Mouse (Mus musculus) left cerebral cortex, adult 8-10 months (tissue): ENCODE results near the gene Ogdh. TPM values are rescaled to one million over a fixed set of nuclear protein-coding genes. Genes with fewer than 3 reads are reported as not detected.
"Not testable (repeated sequence)": the region's sequence is repeated elsewhere in the genome, so short reads cannot be mapped to it uniquely, and the experiment has no call there.

Experiments used
- DNase-seq, 2 experiments: peaks; one replicate each; pipeline ENCODE4 v3.0.0; 2022; ENCODE audit warnings: low spot score in 2 of 2
- total RNA-seq, 4 experiments: library from RNA; stranded (reverse); gene quantifications; 2 replicates each; pipeline ENCODE4 v1.2.4; 2022

Ogdh gene
- total RNA-seq, 4 experiments from 2014 or later = 244 to 278 (median 257) TPM

DNA sequence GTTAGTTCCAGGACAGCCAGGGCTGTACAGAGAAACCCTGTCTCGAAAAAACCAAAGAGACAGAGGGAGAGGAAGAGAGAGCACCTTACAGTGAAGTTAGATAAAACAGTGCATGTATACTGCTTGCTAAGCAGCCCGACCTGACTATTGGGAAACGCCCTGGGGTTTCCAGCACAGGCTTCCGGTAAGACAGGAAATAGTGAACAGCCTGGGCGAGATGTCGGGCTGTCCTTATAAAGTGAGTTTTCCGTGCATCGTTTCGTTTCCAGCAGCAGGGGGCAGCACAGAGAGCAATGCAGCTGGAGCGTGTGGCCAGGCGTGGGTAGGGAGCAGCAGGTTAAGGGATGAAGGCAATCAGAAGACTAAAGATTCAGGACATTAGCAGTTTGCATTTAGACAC is 74.5 kb downstream of the Ogdh start:
- DNase-seq = peak in 1 of 2 experiments; percentile 21

DNA sequence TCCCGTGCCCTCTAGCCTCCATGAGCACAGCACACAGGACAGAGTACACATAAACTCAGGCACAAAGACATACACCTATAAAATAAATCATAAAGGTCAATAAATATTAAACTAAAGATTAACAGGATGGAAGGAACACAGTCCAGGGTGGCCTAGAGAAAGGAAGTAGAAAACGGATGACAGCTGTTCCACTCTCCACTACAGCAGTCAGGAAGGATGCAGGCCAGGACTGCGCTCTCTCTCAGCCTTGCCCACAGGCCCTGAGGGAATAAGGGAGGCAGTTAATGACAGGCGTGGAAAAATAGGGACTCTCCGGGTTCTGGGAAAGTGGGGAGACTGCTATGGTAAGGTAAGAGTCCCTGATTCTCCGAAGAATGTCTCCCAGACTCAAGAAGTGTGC is 75.0 kb downstream of the Ogdh start:
- no peak for DNase-seq

DNA sequence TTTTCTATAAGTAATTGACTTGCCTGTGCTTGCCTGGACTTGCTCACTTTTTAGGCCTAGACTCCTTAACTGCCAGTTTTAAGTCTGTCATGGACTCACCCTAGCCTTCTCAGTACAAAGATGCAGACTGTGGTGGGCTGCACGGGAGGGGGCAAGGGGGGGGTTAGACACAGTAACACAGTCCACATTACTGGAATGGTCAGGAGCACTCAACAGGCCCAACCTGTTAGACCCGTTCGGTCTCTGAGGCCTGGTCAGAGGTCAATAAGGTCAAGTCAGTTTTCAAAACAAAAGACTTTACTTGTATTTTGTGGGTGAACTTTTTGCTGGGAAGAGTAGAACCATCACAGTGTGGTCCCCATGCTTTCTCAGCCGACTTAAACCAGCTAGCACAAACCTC is 75.7 kb downstream of the Ogdh start:
- DNase-seq = no peak

DNA sequence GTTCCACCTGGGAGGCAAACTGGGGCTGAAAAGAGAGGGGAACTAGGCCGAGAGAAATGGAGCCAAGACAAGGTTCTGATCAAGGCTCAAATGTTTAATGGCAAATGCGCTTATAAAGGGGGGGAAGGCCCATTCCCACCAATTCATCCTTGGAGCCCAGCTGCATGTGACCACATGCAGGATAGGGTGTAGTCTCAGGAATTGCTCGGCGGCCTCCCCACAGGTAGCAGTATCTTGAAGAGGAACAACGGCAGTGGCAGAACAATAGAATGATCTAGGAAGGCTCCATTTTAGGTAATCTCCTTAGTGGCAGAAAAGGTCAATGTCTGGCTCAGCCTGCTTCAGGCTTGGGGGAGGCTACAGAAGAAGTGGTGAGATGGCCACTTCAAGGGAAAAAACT is 76.6 kb downstream of the Ogdh start:
- DNase-seq = not testable (repeated sequence)

DNA sequence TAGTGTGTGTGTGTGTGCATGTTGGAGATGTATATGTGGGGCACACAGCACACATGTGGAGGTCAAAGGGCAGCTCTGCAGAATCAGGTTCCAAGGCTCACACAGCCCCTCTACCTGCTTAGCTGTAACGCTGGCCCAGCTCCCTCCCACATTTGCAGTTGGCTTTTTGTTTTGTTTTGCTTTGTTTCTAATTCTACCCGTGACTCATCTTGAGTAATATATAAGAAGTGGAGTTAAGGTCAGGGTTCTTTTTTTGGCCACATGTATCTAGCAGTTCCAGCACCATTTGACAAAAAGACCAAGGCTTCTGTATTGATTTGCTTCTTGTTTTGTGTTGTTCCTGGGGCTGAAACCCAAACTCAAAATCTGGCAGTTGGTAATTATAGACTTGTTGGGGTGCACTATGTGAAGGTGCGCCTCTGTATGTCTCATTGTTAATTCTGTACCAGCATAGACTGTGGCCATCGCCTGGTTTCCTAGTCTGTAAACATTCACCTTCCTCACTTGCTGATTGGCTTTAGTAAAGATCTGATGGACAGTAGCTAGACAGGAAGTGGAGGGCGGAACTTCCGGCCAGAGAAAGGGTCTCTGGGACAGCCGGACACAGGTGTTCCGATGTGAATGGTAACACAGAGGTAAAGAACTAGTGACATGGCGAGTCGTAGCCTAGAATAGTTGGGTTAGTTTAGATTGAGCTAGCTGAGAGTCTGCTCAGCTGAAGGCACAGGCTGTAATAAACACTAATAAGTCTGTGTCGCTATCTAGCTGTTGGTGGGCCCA is 80.1 kb downstream of the Ogdh start:
- no peak for DNase-seq

DNA sequence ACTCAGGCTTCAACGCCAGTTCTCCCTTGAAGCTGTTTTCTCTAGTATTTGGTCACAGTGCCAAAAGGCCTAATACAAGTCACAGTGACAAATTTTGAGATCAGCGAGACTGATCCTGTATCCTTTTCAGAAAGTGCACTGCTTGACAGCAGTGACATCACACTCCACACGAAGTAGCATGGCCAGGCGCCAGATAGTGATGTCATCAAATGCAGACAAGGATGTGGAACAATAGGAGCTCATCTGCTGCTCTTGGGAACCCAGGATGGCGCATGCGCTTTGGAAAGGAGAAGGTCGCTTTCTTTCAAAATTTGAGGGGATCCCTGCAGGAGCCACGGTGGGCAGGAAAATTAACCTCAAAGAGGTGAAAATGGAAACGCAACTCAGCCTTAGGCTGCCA is 81.4 kb downstream of the Ogdh start:
- no peak for DNase-seq

DNA sequence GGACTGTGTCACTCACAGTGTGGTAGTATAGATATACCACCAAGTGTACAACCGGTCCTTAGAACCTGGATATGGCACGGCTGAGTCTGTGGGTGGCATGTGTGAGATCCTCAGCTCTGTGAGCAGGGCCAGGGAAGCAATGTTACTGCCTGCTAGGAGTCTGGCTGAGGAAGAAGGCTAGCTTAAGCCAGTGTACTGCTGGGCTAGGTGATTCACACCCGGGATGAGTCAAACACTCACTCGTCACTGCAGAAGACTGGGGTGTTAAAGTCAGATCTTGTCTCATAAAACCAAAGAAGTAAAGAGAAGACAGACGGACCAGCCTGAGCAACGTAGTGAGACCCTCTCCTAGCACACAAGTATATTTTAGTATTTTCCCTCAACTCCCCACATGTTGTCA is 89.5 kb downstream of the Ogdh start:
- no peak for DNase-seq

DNA sequence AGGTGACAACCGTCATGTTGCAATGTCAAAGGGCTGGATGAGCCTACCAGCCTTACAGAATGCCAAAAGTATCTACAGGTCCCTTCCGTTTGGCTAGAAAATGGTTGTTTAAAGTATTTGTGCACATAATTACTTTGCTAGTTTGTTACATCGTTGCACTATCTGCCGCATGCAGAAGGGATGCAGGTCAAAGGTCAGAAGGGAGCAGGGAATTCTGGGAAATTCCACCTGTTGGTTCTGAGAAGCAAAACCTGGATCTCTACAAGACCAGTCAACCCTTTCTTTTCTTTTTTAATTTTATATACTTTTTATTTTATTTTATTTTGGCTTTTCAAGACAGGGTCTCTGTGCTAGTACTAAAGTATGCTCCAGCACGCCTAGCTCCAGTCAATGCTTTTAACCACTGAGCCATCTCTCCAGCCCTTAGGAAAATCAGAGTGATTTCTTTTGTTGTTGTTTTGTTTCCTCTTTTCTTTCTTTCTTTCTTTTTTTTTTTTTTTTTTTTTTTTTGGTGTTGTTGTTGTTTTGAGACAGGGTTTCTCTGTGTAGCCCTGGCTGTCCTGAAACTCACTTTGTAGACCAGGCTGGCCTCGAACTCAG is 96.8 kb downstream of the Ogdh start:
- no peak for DNase-seq

DNA sequence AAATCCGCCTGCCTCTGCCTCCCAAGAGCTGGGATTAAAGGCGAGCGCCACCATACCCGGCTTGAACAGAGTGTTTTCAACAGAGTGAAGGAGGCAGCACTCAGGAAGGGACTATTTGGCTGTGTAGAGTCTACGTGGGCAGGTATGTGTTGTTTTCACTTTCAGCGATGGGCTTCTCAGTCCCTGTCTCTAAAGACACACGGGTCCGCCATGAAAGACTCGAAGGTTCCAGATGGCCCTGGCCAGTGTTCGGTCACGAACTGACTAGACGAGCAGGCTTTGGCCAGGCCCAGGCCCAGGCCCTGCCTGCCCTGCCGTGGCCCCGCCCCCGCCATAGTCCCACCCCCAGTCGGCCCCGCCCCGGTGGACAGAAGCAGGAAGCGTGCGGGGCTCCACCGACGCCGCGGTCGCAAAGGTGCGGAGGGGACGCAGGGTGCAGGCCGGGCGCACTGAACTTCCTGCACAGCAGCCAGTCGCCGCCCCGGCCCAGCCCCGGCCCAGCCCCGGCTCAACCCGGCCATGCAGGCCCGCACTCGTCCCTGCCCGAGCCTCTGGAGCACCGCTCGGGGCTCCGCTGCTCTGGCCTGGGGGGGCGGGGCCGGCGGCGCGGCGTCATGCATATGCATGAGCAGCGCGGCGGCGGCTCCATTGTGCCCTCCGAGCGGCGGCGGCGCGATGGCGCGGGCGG is 97.4 kb downstream of the Ogdh start, which contains the start of gene Zmiz2:
Zmiz2 (plus strand) TSS at position 349 of the 688 bp plus-strand sequence.
- DNase-seq = peak; percentile 87 to 94

DNA sequence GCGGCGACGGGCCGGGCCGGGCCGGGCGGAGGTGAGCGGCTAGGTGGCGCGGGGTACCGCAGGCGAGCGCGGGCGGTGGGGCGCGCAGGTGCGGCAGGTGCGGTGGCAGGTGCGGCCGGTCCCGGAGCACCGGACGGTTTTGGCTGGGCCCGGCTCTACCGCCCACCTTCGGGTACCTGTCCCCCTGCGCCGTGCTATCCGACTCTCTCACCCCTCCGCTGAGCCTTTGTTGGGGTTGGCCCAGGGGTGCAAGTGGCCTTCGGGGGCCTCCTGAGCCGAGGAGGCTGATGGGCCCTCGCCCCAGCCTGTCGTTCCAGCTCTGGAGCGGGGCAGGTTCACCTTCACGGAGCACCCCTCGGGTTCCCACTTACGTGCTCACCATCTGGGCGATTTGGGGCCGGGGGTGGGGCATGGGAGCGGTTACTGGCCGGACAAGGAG is 98.1 kb downstream of the Ogdh start:
- DNase-seq = no peak

DNA sequence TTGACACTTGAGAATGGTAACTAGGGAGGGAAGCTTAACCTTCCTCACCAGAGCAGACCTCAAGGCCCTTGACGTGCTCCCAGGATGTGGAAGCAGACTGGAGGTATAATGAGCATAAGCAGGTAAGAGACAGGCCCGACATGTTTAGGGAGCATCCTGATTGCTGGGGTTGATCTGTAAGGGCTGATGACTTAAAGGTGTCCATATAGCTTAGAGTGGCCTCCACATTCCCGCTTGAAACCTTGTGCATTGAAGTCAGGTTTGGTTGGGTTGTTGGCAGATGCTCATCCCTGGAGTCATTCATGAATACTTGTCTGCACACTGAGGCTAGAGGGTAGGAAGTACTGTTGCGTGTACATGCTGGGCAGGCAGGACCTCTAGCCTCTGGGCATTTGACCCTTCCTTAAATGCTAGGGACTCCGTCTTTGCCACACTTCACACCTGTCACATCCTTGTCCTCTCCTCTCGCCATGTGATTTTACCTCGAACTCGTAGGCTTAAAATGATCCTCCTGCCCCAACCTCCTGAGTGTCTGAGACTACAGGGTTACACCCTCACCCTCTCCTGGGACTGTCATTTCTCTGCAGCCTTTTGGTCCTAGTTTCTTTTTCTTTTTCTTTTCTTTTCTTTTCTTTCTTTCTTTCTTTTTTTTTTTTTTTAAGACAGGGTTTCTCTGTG is 99.1 kb downstream of the Ogdh start:
- DNase-seq = no peak

DNA sequence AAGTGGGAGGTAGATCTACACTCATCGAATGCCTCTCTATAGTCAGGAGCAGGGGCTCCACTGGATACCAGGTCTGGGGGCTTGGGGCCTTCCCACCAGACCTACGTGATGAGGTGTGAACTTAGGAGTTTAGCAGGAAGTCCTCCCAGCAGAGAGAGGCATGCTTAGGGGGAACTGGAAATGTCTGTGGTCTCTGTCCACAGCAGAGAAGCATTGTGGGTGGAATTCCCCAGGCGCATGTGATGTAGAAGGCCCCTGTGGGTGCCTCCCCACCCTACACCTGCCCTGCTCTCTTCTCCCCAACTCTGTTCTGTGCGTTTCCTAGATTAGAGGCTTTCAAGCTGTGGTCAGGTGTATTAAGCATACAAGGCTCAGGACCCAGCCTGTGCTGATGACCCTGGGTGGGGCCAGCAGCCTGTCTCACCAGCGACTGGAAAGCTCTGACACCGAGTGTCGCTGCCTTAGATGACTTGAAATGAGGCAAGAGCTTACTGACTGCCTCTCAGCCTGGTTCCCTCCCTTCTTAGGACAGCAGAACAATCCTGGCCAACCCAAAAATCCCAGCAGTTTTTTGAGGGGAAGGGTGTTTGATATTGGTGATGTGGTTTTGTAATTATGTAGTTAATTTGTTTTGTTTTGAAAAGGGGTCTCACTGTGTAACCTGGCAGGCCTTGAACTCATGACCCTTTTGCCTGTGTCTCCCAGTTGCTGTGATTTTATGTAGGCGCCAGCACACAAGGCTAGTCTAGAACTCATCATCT is 100.3 kb downstream of the Ogdh start:
- no peak for DNase-seq

DNA sequence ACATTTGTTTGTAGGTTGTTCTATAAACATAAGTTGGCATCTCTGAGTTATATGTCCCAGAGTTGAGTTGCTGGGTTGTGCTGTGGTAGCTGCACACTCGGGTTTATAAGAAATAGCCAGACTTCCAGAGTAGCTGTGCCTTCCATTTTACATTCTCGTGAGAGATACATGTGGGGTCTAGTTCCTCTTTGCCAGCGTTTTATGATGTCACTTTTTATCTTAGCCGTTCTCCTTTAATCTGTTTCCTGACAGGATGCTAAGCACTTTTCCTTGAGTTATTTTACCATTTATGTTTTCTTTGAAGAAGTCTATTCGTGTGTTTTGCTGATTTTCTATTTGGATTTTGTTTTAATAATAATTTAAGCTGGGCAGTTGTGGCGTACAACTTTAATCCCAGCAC is 101.4 kb downstream of the Ogdh start:
- DNase-seq = no peak

DNA sequence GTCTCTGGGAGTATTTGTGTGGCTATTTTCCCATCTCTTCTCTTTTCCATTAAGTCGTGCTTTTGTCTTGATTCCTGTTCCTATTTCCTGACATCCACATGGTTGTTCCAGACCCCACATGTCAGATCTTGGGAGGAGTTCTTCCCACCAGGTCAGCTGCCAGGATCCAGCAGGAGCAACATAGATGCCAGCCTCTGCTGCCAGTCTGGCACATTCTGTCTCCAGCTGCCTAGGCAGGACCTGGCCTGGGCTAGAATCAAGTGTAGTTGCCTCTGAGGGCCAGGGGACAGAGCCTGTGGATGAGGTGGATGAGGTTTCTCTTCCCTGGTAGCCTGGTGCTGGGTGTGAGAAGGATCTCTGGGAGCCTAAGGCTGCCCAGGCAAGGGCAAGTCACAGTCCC is 102.4 kb downstream of the Ogdh start:
- DNase-seq = no peak

DNA sequence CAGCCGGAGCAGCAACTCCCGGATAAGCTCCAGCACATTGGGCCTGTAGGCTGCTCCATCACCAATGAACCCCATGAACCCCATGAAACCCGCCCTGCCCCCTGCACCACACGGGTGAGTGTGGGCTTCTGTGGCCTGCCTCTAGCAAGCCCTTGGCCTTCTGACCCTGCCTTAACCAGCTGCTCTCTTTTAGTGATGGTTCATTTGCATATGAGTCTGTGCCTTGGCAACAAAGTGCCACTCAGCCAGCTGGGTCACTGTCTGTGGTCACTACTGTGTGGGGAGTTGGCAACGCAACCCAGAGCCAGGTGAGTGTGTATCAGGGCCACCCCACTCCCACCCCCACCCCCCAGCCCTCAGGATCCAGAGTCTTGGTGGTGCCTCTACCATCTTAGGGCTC is 104.1 kb downstream of the Ogdh start:
- no peak for DNase-seq

DNA sequence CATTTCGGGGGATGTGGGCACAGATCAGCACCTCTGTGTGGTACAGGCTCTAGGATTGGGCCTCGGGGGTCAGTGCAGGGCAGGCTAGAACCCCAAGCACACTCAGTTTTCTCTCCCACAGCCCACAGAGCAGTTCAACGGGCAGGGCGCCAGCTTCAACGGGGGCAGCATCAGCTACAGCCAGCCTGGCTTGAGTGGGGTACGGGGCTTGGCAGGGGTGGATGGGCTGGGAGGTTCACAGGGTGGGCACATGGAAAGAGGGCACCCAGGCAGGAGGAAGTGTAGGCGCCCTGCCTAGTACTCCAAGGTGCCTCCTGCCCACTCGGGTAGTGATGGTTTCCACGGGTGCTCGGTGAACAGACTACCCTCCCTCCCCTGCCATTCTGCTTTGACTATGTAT is 106.7 kb downstream of the Ogdh start:
- DNase-seq = no peak

DNA sequence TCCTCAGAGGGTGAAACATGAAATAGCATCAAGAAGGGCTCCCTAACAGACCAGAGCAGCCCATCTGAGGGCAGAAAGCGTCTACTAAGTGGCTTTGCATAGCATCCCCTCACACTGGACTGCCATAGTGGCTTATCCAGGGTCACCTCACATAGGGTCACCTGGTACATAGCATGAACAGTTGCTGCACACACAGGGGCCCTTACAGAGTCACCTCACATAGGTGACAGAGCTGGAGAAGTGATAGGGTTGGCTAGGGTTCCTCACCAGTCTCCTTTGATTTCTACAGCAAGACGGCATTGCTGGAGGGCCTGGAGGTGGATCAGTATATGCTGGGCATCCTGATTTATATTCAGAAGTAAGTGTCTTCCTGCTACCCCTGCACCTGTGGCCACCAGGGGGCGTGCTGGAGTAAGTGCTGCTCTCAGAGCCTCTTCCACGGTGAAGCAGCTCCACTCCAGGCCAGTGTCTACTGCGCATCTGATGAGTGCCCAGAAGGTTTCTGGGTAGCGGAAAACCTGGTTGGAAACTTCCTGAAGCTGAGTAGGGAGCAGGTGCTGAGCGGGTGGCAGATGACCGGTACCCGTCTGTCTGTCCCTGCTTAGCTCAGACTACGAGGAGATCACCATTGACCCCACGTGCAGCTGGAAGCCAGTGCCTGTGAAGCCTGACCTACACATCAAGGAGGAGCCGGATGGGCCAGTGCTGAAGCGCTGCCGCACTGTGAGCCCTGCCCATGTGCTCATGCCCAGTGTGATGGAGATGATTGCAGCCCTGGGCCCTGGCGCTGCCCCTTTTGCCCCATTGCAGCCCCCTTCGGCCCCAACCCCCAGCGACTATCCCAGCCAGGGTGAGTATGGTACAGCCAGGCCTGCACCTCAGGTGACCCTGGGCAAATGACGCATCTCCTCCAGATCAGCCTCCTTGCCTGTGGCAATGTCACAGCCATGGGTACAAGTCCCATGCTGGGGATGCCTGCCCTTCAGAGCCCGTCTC is 111.4 kb downstream of the Ogdh start:
- DNase-seq = no peak

DNA sequence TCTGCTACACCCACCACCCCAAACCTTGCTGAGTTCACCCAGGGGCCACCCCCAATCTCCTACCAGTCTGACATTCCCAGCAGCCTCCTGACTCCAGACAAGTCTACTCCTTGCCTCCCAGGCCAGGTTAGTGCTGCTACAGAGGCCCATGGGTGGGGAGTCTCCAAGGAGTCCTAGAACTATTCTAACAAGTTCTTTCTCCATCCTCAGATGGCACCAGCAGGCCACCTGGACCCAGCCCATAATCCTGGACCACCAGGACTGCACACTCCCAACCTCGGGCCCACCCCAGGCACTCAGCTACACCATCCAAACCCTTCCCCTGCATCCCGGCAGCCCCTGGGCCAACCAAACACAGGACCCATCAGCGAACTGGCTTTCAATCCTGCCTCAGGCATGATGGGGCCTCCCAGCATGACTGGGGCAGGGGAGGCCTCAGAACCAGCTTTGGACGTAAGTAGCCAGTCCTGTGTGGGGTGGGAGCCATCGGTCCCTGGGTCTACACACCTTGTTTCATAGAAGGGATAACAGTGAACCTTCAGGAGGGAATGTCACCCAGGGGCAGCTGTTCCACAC is 112.5 kb downstream of the Ogdh start:
- no peak for DNase-seq

DNA sequence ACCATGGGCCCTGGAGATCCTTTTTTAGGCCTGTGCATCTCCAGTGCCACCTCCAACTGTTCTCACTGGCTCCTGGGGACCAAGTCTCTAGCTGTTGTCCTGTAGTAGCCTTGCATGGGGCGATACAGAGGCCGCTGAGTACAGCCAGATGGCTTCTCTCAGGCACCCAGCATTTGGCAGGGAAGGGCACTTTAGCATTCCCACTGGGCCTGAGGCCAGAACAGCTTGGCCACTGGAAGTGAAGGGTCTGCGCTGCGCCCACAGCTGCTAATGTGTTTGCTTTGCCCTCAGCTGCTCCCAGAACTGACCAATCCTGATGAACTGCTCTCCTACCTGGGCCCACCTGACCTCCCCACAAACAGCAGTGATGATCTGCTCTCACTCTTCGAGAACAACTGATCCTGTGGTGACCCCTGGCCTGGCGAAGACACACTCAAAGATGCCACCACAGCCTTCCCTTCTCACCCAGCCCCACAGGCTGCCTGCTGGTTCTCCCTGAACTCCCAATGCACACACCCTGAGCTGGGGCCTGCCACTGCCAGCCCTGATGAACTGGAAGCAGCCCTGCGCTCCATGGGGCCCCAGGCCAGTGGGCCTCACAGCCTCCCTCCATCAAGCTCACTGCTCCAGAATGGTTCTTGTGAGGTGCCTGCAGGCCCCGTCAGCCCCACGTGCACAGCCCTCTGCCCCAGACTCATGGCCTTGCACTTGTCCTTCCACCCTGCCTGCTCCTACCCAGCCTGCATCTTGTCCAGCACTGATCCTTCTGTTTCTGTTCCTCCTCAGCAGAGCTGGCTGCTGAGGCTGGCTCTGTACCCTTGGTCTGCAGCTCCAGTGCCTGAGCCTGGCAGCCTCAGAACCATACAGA is 113.5 kb downstream of the Ogdh start:
- DNase-seq = no peak
